Mouse (Mus musculus) cortical plate, adult 2 months (tissue): ENCODE measurements around the gene Polr2i. TPM values are rescaled to one million over a fixed set of nuclear protein-coding genes. Genes with fewer than 3 reads are reported as not detected.
"Not testable (repeated sequence)": the region's sequence is repeated elsewhere in the genome, so short reads cannot be mapped to it uniquely, and the experiment has no call there.

Experiments
- H3K27ac ChIP-seq: fragments of 200-500 bp; 2 replicates; pipeline ENCODE4 v1.5.1; 2012; ENCODE audit warnings: low read length, control low read depth, inconsistent platforms; ENCODE audit not compliant: insufficient read depth
- H3K4me1 ChIP-seq: fragments of 200-500 bp; 2 replicates; pipeline ENCODE4 v1.6.1; 2011; ENCODE audit warnings: low read length; ENCODE audit not compliant: control insufficient read depth, insufficient read depth
- H3K4me3 ChIP-seq: fragments of 200-500 bp; 2 replicates; pipeline ENCODE4 v1.5.1; 2011; ENCODE audit warnings: mild to moderate bottlenecking, low read length, control low read depth; ENCODE audit not compliant: insufficient read depth
- CTCF ChIP-seq: fragments of 200-500 bp; IDR thresholded peaks from 2 replicates; pipeline ENCODE4 v1.5.1; 2011; ENCODE audit warnings: mild to moderate bottlenecking, control low read depth, low read length; ENCODE audit not compliant: insufficient read depth; ENCODE audit errors: extremely low read depth
- POLR2A ChIP-seq: fragments of 200-500 bp; IDR thresholded peaks from 2 replicates; pipeline ENCODE4 v1.6.1; 2011; ENCODE audit warnings: mild to moderate bottlenecking, low read length, control low read depth; ENCODE audit not compliant: insufficient read depth; ENCODE audit errors: extremely low read depth
- polyA plus RNA-seq: library from polyadenylated mRNA; depleted of rRNA; stranded (reverse); fragments of >200 nt; gene quantifications from 2 replicates; pipeline ENCODE4 v1.2.3, GENCODE M21; 2012; rRNA removed

The Polr2i gene
- polyA plus RNA-seq: 152 and 157 TPM in 2 replicates

DNA sequence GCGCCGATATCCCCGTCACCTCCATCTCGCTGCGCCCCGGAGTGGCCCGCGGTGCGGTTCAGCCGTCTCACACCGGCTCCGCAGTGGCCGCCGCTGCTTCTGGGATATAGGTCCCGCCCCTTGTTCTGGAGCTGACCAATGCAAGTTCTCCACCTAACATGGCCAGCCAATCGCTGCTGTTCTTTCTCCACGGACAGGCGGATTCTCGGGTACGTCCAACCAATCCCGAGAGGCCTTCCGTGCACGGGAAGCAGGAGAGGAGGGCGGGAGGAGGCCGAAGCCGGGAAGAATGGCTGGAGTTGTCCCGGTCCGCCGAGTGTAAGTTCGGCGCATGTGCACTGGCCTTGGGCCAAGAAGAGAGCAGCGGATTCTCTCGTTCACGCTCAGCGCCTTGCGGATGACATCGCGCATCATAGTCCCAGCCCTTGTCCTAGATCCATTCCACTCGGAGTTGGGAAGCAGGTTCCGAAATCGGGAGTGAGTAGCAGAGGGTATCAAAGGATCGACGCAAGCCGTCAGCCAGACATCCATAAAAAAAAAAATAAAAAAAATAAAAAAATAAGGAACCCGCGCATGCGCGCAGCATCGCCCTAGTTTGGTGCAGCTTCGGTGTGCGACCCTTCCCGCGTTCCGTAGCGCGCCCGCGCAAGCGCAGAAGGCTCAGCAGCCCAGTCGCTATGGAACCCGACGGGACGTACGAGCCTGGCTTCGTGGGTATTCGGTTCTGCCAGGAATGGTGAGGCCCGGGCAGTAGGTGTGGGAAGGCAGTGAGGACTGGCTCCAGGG lies at the start of gene Polr2i, which contains the start of gene Tbcb:
Gene Polr2i (plus strand): TSS at position 280 of the 786 bp plus-strand sequence.
Gene Tbcb (minus strand): TSS at position 604 of the 786 bp plus-strand sequence.
- peak within 1 kb of the TSS; percentile 63 for H3K4me3 ChIP-seq
- peaks cover 1% of the 10 kb centered on the region; the same call in 1 of the 2 replicates for H3K4me1 ChIP-seq
- TF ChIP-seq POLR2A (peak; percentile 72), CTCF (no peak)
- peak within 1 kb of the TSS; percentile 77 for H3K27ac ChIP-seq

- H3K4me3 ChIP-seq, H3K4me1 ChIP-seq, H3K27ac ChIP-seq: not testable (repeated sequence)
Observed at GRCm38 (mm10) chr7:30183189-30183588, 48.6 kb upstream of the Polr2i start.

- TF ChIP-seq CTCF (no peak), POLR2A (no peak)
- Histone ChIP-seq H3K4me3 (no peak within 1 kb of the TSS), H3K27ac (no peak within 1 kb of the TSS), H3K4me1 (no peaks in the 10 kb centered on the region)
Observed at GRCm38 (mm10) chr7:30183879-30184289, 47.9 kb upstream of the Polr2i start, which contains the start of gene Cox7a1. Gene Cox7a1 (plus strand): TSS chr7:30184144.

DNA sequence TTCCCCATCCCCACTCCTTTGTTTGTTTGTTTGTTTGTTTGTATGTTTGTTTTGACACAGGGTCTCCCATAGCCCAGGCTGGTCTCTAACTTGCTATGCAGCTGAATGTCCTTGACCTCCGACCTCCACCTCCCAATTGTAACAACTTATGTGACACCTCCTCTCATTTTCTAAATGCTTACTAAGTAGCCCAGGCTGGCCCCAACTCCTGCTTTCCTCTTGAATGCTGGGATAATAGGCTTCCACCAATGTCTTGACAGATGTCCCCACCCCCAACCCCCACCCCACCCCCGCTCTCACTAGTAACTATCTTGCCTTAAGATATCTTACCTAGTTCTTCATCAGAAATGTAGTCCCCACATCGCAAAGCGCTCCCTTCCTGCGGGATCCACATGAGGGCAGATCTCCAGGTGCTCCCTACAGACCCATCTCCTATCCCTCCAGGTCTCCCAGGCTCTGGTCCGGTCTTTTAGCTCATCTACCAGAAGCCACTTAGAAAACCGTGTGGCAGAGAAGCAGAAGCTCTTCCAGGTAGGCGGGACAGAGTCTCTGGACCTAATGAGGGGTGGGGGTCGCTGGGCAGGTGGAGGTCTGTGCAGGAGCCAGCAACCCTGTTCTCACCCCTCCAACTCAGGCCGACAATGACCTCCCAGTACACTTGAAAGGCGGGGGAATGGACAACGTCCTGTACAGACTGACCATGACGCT lies 47.0 kb upstream of the Polr2i start:
- H3K4me1 ChIP-seq: no peaks in the 10 kb centered on the region
- H3K27ac ChIP-seq: no peak overlapping the region
- H3K4me3 ChIP-seq: no peak overlapping the region
- TF ChIP-seq CTCF (no peak), POLR2A (peak; percentile 11; the same call in 1 of the 2 replicates)

DNA sequence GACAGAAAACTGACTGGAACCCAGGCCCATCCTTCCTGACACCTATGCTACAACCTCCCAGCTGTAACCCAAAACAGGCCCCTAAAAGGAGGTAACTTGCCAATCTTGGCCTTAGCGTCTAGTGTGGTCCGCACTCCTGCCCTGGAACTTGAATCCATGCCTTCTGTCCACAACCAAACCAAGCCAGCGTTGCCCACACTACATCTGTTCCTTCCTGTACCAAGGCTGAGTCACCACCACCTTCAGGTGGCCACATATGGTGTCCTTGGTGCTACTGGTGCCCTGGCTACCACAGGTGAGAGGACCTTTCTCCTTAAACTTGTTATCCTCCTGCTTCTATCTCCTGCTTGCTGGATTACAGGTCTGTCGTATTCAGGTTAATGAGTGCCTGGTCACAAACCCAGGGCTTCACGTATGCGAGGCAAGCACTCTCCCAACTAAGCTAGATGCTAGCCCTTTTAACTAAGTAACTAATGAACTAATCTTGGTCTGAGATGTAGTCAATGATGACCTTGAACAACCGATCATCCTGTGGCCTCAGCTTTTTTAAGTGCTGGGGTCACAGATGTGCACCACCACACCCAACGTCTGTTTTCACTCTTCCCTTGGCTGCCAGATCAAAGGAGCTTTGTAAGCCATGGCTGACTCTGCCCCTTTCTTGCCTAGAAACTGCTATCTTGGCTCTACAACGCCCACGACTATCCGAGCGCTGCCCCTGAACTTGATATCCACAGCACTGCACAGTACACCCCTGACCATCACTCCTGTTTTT lies 43.2 kb upstream of the Polr2i start:
- Histone ChIP-seq H3K4me3 (no peak overlapping the region), H3K27ac (no peak overlapping the region), H3K4me1 (no peaks in the 10 kb centered on the region)
- no peak for TF ChIP-seq POLR2A
- no peak for TF ChIP-seq CTCF

DNA sequence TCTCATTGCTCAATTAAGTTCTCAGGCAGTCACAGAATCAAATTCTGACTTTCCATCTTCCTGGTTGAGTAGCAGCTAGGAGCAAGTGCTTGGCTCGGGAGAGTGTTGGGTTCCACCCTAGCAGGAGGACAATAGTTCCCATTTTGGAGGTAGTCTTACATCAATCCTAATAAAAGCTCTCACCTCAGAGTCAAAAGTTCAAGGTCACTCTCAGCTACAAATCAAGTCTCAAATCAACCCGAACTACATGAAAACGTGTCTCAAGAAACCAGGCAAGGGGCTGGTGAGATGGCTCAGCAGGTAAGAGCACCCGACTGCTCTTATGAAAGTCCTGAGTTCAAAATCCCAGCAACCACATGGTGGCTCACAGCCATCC lies 42.6 kb upstream of the Polr2i start:
- H3K27ac ChIP-seq: no peak overlapping the region
- TF ChIP-seq POLR2A: no peak
- H3K4me3 ChIP-seq: no peak overlapping the region
- no peaks in the 10 kb centered on the region for H3K4me1 ChIP-seq

- no peaks in the 10 kb centered on the region for H3K4me1 ChIP-seq
- H3K27ac ChIP-seq: no peak overlapping the region
- TF ChIP-seq CTCF (no peak), POLR2A (no peak)
- no peak overlapping the region for H3K4me3 ChIP-seq
Observed at GRCm38 (mm10) chr7:30192088-30192487, 39.7 kb upstream of the Polr2i start.

GRCm38 (mm10) chr7:30193013-30193412 lies 38.7 kb upstream of the Polr2i start:
- H3K4me3 ChIP-seq: peak overlapping the region; percentile 72
- H3K4me1 ChIP-seq: no peaks in the 10 kb centered on the region
- H3K27ac ChIP-seq: no peak overlapping the region
- TF ChIP-seq CTCF (no peak), POLR2A (no peak)

- Histone ChIP-seq H3K4me3 (peak overlapping the region; percentile 72), H3K27ac (no peak overlapping the region), H3K4me1 (no peaks in the 10 kb centered on the region)
- TF ChIP-seq CTCF (no peak), POLR2A (0 out of 2 replicates have a peak, but pooled peaks have one; percentile 13)
Observed at GRCm38 (mm10) chr7:30193581-30194100, 38.1 kb upstream of the Polr2i start.
